In the genomic region with DNA sequence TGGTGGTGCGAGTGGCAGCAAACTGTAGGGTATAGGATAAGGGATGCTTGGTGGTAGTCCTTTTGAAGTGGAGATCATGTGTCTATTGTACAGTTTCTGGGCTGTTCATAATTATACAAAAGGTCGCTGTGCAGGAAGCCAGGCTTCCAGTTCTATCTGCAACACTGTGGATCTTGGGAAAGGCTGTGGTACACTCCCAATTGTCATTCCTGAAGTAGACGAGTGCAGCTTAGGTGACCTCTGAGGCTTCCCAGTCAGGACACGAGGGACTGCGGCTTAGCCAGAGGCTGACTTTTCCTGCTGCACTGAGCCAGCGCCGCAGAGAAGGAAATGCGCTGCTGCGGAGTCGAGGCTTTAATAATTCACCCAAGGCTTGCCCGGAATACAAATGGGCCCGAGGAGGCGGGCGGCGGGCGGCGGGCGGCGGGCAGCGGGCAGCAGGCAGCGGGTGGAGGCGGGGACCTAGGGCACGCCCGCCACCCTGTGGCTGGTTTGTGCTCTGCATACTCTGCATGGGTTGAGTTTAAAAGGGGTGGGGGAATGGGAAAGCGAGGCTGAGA, we compare ENCODE assay signal across 8 mouse cellular contexts. TPM values are rescaled to one million over a fixed set of nuclear protein-coding genes. Genes with fewer than 3 reads are reported as not detected.
DNase-seq lines count a peak whose midpoint lies in the region; ATAC-seq and TF ChIP-seq lines count a peak whose summit lies in the region.

No protein-coding gene starts in this region.

- no peak for TF ChIP-seq POLR2A in brain, embryonic 14.5 days (IDR thresholded peaks at IDR 0.05; ENCODE audit: borderline replicate concordance, extremely low read depth, insufficient read depth, insufficient read length, poor library complexity, severe bottlenecking)

- H3K9me3 ChIP-seq in embryonic facial prominence, embryonic 14.5 days (ENCODE audit: control insufficient read depth, low read length) = no peaks in the 10 kb centered on the region
- no peaks in the 10 kb centered on the region for H3K9me3 ChIP-seq in heart, embryonic 15.5 days (replicated peaks)
- H3K9me3 ChIP-seq in liver, embryonic 16.5 days (replicated peaks; ENCODE audit: control insufficient read depth, low read length) = no peaks in the 10 kb centered on the region
- H3K9me3 ChIP-seq in neural tube, embryonic 13.5 days = no peaks in the 10 kb centered on the region

- peak; percentile 82 for ATAC-seq in embryonic facial prominence, embryonic 14.5 days (ENCODE audit: low read depth)
- no peak for ATAC-seq in heart, embryonic 15.5 days (replicated peaks; ENCODE audit: insufficient number of reproducible peaks, insufficient read depth, low FRiP score, low read depth)
- peak; percentile 48; the same call in 1 of the 2 replicates for ATAC-seq in liver, embryonic 16.5 days (ENCODE audit: low read depth)
- peak; percentile 86 for ATAC-seq in neural tube, embryonic 13.5 days (ENCODE audit: low read depth)

- DNase-seq in ES-CJ7 (ENCODE audit: low read depth, low spot score) = peak; percentile 20
- peak; percentile 78 for DNase-seq in brain, embryonic 14.5 days (ENCODE audit: low read depth)
- DNase-seq in embryonic facial prominence, embryonic 14.5 days (ENCODE audit: low spot score) = peak; percentile 38
- DNase-seq in kidney, postnatal 10 days = peak; percentile 82
- peak; percentile 42 for DNase-seq in thymus, postnatal 0 days (ENCODE audit: low spot score)

- H3K4me3 ChIP-seq in embryonic facial prominence, embryonic 14.5 days (ENCODE audit: low read depth, low read length) = peak overlapping the region; percentile 26
- H3K4me3 ChIP-seq in heart, embryonic 15.5 days = peak overlapping the region; percentile 43
- H3K4me3 ChIP-seq in liver, embryonic 16.5 days (ENCODE audit: low read depth, low read length) = peak overlapping the region; percentile 40
- H3K4me3 ChIP-seq in neural tube, embryonic 13.5 days = peak overlapping the region; percentile 27

- no peaks in the 10 kb centered on the region for H3K36me3 ChIP-seq in embryonic facial prominence, embryonic 14.5 days (ENCODE audit: control insufficient read depth, insufficient read depth, low read length)
- no peaks in the 10 kb centered on the region for H3K36me3 ChIP-seq in heart, embryonic 15.5 days
- H3K36me3 ChIP-seq in liver, embryonic 16.5 days (ENCODE audit: control insufficient read depth, insufficient read depth) = no peaks in the 10 kb centered on the region
- no peaks in the 10 kb centered on the region for H3K36me3 ChIP-seq in neural tube, embryonic 13.5 days

- peaks cover 3% of the 10 kb centered on the region; the same call in 1 of the 2 replicates for H3K27me3 ChIP-seq in embryonic facial prominence, embryonic 14.5 days (replicated peaks; ENCODE audit: control insufficient read depth, insufficient read depth, low read length)
- H3K27me3 ChIP-seq in heart, embryonic 15.5 days = peaks cover 19% of the 10 kb centered on the region
- peaks cover 10% of the 10 kb centered on the region for H3K27me3 ChIP-seq in liver, embryonic 16.5 days (ENCODE audit: control insufficient read depth, insufficient read depth, low read depth, low read length)
- no peaks in the 10 kb centered on the region for H3K27me3 ChIP-seq in neural tube, embryonic 13.5 days

- TF ChIP-seq CTCF in brain, embryonic 14.5 days (IDR thresholded peaks at IDR 0.05; ENCODE audit: borderline replicate concordance, extremely low read depth, insufficient read depth, insufficient read length) = peak; percentile 67

- peak overlapping the region; percentile 55 for H3K4me2 ChIP-seq in embryonic facial prominence, embryonic 14.5 days (ENCODE audit: low read depth, low read length)
- peak overlapping the region; percentile 63 for H3K4me2 ChIP-seq in heart, embryonic 15.5 days
- H3K4me2 ChIP-seq in liver, embryonic 16.5 days (ENCODE audit: low read depth, low read length) = peak overlapping the region; percentile 60
- H3K4me2 ChIP-seq in neural tube, embryonic 13.5 days = peak overlapping the region; percentile 51

- H3K4me1 ChIP-seq in embryonic facial prominence, embryonic 14.5 days (ENCODE audit: control insufficient read depth, insufficient read depth, low read length) = no peaks in the 10 kb centered on the region
- H3K4me1 ChIP-seq in heart, embryonic 15.5 days (replicated peaks) = no peaks in the 10 kb centered on the region
- no peaks in the 10 kb centered on the region; the same call in 1 of the 2 replicates for H3K4me1 ChIP-seq in liver, embryonic 16.5 days (ENCODE audit: control insufficient read depth, low read depth, low read length)
- H3K4me1 ChIP-seq in neural tube, embryonic 13.5 days (replicated peaks) = 0 out of 2 replicates have a peak, but pooled peaks cover 7% of the 10 kb centered on the region

- 25% methylated on average over 20 of the region's 25 CpGs for WGBS in embryonic facial prominence, embryonic 14.5 days
- 16% methylated on average over 25 of the region's 25 CpGs for WGBS in heart, embryonic 15.5 days
- WGBS in liver, embryonic 16.5 days (ENCODE audit: insufficient replicate concordance) = 13% methylated on average over 25 of the region's 25 CpGs
- 20% methylated on average over 22 of the region's 25 CpGs for WGBS in neural tube, embryonic 13.5 days

- no peak overlapping the region for H3K27ac ChIP-seq in embryonic facial prominence, embryonic 14.5 days (replicated peaks; ENCODE audit: low read depth, low read length)
- no peak overlapping the region for H3K27ac ChIP-seq in heart, embryonic 15.5 days
- no peak overlapping the region for H3K27ac ChIP-seq in liver, embryonic 16.5 days (ENCODE audit: low read length)
- H3K27ac ChIP-seq in neural tube, embryonic 13.5 days (replicated peaks) = no peak overlapping the region

- 0 out of 2 replicates have a peak overlapping the region, but pooled peaks have one; percentile 14 for H3K9ac ChIP-seq in embryonic facial prominence, embryonic 14.5 days (ENCODE audit: low read depth, low read length)
- 0 out of 2 replicates have a peak overlapping the region, but pooled peaks have one; percentile 38 for H3K9ac ChIP-seq in heart, embryonic 15.5 days
- H3K9ac ChIP-seq in liver, embryonic 16.5 days (ENCODE audit: low read depth, low read length) = peak overlapping the region; percentile 37; the same call in 1 of the 2 replicates
- no peak overlapping the region; the same call in 1 of the 2 replicates for H3K9ac ChIP-seq in neural tube, embryonic 13.5 days

RNA-seq across cellular contexts. Expression of gene Hmgb3, which starts 45.4 kb away (rescaled TPM):
- 329 and 348 TPM in 2 replicates for polyA plus RNA-seq in brain, embryonic 14.5 days (2012; rRNA removed)
- polyA plus RNA-seq in embryonic facial prominence, embryonic 14.5 days (2014; fragmentation: Nextera tagmentation; extraction: Ambion mirVana) = 122 and 159 TPM in 2 replicates
- 155 and 156 TPM in 2 replicates for polyA plus RNA-seq in heart, embryonic 15.5 days (2015; fragmentation: Nextera tagmentation; extraction: Ambion mirVana)
- polyA plus RNA-seq in liver, embryonic 16.5 days (2015; fragmentation: Nextera tagmentation; extraction: Ambion mirVana) = 148 and 173 TPM in 2 replicates
- 546 and 587 TPM in 2 replicates for polyA plus RNA-seq in neural tube, embryonic 13.5 days (2015; fragmentation: Nextera tagmentation; extraction: Ambion mirVana)
- 106 and 141 TPM in 2 replicates for polyA plus RNA-seq in thymus, postnatal 0 days (2015; fragmentation: Nextera tagmentation; extraction: Ambion mirVana)

Comparison
In these comparisons a context has a peak if more than half of its experiments do, and no peak if none do; other contexts are left out.
1. DNase-seq: peak in every context shown above with its lines; median percentile 82 in kidney, postnatal 10 days; 78 in brain, embryonic 14.5 days; 42 in thymus, postnatal 0 days; 38 in embryonic facial prominence, embryonic 14.5 days; 20 in ES-CJ7.